Mouse (Mus musculus): Measurements from ENCODE around the gene Clp1. TPM values are rescaled to one million over a fixed set of nuclear protein-coding genes. Genes with fewer than 3 reads are reported as not detected.

Gene Clp1
- polyA plus RNA-seq (2015; fragmentation: Nextera tagmentation; extraction: Ambion mirVana) = 16.4 and 18.5 TPM in 2 replicates

GRCm38 (mm10) chr2:84727172-84727858 is at the start of gene Clp1:
Clp1 (minus strand) TSS chr2:84727350.
- peak; percentile 97 for ATAC-seq (ENCODE audit: extremely low read depth, insufficient number of reproducible peaks, low FRiP score, low TSS enrichment)
- peak within 1 kb of the TSS; percentile 72 for H3K4me3 ChIP-seq
- peaks cover 30% of the 10 kb centered on the region for H3K36me3 ChIP-seq
- H3K27ac ChIP-seq (replicated peaks) = peak within 1 kb of the TSS; percentile 88
- no peaks in the 10 kb centered on the region for H3K9me3 ChIP-seq
- H3K9ac ChIP-seq = peak within 1 kb of the TSS; percentile 86
- H3K27me3 ChIP-seq (replicated peaks) = no peaks in the 10 kb centered on the region
- H3K4me1 ChIP-seq = peaks cover 24% of the 10 kb centered on the region
- under 1% methylated on average over 39 of the region's 39 CpGs for WGBS
- H3K4me2 ChIP-seq = peak within 1 kb of the TSS; percentile 86

- 78% methylated on average over 6 of the region's 6 CpGs for WGBS
- no peak overlapping the region for H3K4me2 ChIP-seq
- ATAC-seq (ENCODE audit: extremely low read depth, insufficient number of reproducible peaks, low FRiP score, low TSS enrichment) = no peak
Measured at GRCm38 (mm10) chr2:84775665-84776064, 48.5 kb upstream of the Clp1 start.

DNA sequence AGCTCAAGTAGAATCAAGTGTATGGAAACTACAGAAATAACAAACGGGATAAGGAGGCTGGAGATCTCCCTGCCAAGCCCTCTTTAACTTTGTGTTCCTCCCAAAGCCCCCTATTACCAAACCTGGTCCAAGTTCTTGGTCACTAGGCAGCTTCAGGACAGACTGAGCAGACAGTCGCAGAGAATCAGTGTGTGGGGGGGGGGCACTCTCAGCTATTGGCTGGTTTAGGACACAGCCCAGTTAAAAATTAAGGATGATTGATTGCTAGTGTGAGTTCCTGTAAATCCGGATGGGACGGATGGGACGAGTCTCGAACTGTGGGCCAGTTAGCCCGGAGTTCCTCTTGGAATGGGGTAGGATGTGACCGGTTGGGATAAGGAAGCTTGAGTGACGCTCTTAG is 48.1 kb upstream of the Clp1 start, which contains the start of gene Serping1:
Gene Serping1 (minus strand): TSS at position 204 of the 400 bp plus-strand sequence.
- H3K36me3 ChIP-seq = no peaks in the 10 kb centered on the region
- H3K27ac ChIP-seq (replicated peaks) = peak within 1 kb of the TSS; percentile 30
- peak within 1 kb of the TSS; percentile 38 for H3K4me3 ChIP-seq
- WGBS = 63% methylated on average over 9 of the region's 9 CpGs
- H3K27me3 ChIP-seq (replicated peaks) = peaks cover 5% of the 10 kb centered on the region; the same call in 1 of the 2 replicates
- ATAC-seq (ENCODE audit: extremely low read depth, insufficient number of reproducible peaks, low FRiP score, low TSS enrichment) = no peak
- H3K4me1 ChIP-seq = peaks cover 14% of the 10 kb centered on the region
- peak within 1 kb of the TSS; percentile 80 for H3K9ac ChIP-seq
- H3K9me3 ChIP-seq = no peaks in the 10 kb centered on the region
- peak within 1 kb of the TSS; percentile 70 for H3K4me2 ChIP-seq

More at GRCm38 (mm10) chr2:84775665-84776064, 48.5 kb upstream of the Clp1 start:
- H3K27ac ChIP-seq (replicated peaks) = no peak overlapping the region
- no peaks in the 10 kb centered on the region for H3K9me3 ChIP-seq
- H3K36me3 ChIP-seq = no peaks in the 10 kb centered on the region
- peaks cover 14% of the 10 kb centered on the region for H3K4me1 ChIP-seq
- H3K27me3 ChIP-seq (replicated peaks) = peaks cover 5% of the 10 kb centered on the region; the same call in 1 of the 2 replicates
- no peak overlapping the region for H3K9ac ChIP-seq
- no peak overlapping the region for H3K4me3 ChIP-seq

GRCm38 (mm10) chr2:84774751-84775150 is 47.6 kb upstream of the Clp1 start:
- Histone ChIP-seq H3K4me3 (peak overlapping the region; percentile 38), H3K4me1 (peaks cover 14% of the 10 kb centered on the region), H3K9me3 (no peaks in the 10 kb centered on the region), H3K9ac (peak overlapping the region; percentile 80), H3K4me2 (peak overlapping the region; percentile 70), H3K27ac (replicated peaks) (peak overlapping the region; percentile 30), H3K27me3 (replicated peaks) (peaks cover 5% of the 10 kb centered on the region; the same call in 1 of the 2 replicates), H3K36me3 (no peaks in the 10 kb centered on the region)
- ATAC-seq (ENCODE audit: extremely low read depth, insufficient number of reproducible peaks, low FRiP score, low TSS enrichment) = peak; percentile 67; the same call in 1 of the 2 replicates
- 3% methylated on average over 14 of the region's 15 CpGs for WGBS

DNA sequence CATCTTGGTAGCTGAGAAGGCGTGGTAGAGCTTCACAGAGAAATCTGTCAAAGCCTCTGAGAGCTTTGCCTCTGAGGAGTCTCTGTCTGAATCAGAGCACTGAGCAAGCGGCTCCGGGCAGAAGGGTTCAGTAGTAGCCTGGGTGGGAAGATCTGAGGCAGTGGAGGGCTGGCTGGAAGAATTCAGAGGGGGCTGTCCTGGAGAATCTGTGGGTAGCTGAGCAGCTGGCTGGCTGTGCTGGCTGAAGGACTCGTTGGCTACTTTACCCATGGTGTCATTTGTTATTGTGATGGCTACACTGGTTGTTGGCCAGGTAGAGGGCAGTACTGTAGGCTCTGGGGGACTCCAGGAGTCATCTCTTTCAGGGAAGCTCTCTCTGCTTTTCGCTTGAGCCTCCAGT is 46.0 kb upstream of the Clp1 start:
- Histone ChIP-seq H3K9ac (no peak overlapping the region), H3K4me2 (peak overlapping the region; percentile 70; the same call in 1 of the 2 replicates)

DNA sequence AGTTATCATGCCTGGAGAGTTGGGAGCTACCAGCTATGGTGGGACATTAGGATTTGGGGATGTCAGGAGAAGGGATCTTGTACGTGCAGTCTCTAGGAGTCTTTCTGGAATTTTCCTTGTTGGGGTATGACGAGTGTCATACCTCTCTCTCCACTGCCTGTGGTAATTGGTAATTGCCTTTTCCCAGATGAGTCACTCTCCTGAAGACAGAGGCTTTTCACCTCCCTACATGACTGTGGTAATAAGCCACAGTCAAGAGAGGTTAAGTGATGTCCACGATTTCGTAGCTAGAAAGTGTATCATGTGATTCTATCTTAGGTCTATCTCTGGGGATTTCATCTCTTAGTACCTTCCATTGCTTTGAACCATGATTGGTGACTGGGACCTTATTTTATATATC is 45.3 kb upstream of the Clp1 start:
- H3K9ac ChIP-seq = no peak overlapping the region
- no peak overlapping the region for H3K4me2 ChIP-seq
- H3K4me1 ChIP-seq = peaks cover 10% of the 10 kb centered on the region
- no peaks in the 10 kb centered on the region for H3K9me3 ChIP-seq
- 82% methylated on average over 4 of the region's 4 CpGs for WGBS
- no peak for ATAC-seq (ENCODE audit: extremely low read depth, insufficient number of reproducible peaks, low FRiP score, low TSS enrichment)
- H3K36me3 ChIP-seq = peaks cover 5% of the 10 kb centered on the region
- H3K27ac ChIP-seq (replicated peaks) = no peak overlapping the region
- H3K27me3 ChIP-seq (replicated peaks) = peaks cover 10% of the 10 kb centered on the region; the same call in 1 of the 2 replicates
- no peak overlapping the region for H3K4me3 ChIP-seq

More for the DNA sequence above, 46.0 kb upstream of the Clp1 start:
- no peak for ATAC-seq (ENCODE audit: extremely low read depth, insufficient number of reproducible peaks, low FRiP score, low TSS enrichment)
- Histone ChIP-seq H3K4me1 (peaks cover 10% of the 10 kb centered on the region), H3K9me3 (no peaks in the 10 kb centered on the region), H3K27ac (replicated peaks) (no peak overlapping the region), H3K36me3 (peaks cover 5% of the 10 kb centered on the region), H3K4me3 (no peak overlapping the region), H3K27me3 (replicated peaks) (peaks cover 10% of the 10 kb centered on the region; the same call in 1 of the 2 replicates)
- 76% methylated on average over 5 of the region's 5 CpGs for WGBS

GRCm38 (mm10) chr2:84770501-84770900 is 43.4 kb upstream of the Clp1 start:
- Histone ChIP-seq H3K9ac (no peak overlapping the region), H3K9me3 (no peaks in the 10 kb centered on the region), H3K36me3 (peaks cover 8% of the 10 kb centered on the region), H3K27me3 (replicated peaks) (peaks cover 10% of the 10 kb centered on the region; the same call in 1 of the 2 replicates), H3K4me2 (no peak overlapping the region), H3K27ac (replicated peaks) (no peak overlapping the region), H3K4me1 (peaks cover 10% of the 10 kb centered on the region), H3K4me3 (no peak overlapping the region)
- ATAC-seq (ENCODE audit: extremely low read depth, insufficient number of reproducible peaks, low FRiP score, low TSS enrichment) = no peak
- WGBS = 71% methylated on average over 6 of the region's 6 CpGs

DNA sequence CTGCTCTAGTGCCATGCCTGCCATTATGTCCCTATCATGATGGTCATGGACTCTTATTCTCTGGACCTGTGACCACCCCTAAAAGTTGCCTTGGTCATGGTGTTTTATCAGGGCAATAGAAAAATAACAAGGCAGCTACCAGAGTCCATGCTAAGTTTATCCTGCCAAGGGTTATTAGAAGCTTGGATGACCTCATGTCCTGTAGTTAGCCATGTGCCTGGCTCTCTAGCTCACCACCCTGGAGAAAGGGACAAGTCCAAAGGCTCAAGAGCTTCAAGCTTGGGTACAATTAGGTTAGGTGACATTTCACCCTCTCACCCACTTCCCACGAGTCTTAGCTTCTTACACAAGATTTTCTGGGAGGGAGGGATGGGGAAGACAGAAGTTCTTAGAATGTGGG is 35.7 kb upstream of the Clp1 start:
- Histone ChIP-seq H3K9me3 (no peaks in the 10 kb centered on the region), H3K27ac (replicated peaks) (no peak overlapping the region), H3K27me3 (replicated peaks) (no peaks in the 10 kb centered on the region; the same call in 1 of the 2 replicates), H3K9ac (no peak overlapping the region), H3K4me1 (no peaks in the 10 kb centered on the region), H3K36me3 (peaks cover 6% of the 10 kb centered on the region; the same call in 1 of the 2 replicates), H3K4me3 (no peak overlapping the region), H3K4me2 (no peak overlapping the region)
- ATAC-seq (ENCODE audit: extremely low read depth, insufficient number of reproducible peaks, low FRiP score, low TSS enrichment) = no peak
- 33% methylated on average over 1 of the region's 1 CpGs for WGBS

GRCm38 (mm10) chr2:84762295-84762694 is 35.1 kb upstream of the Clp1 start:
- Histone ChIP-seq H3K4me2 (no peak overlapping the region), H3K27ac (replicated peaks) (no peak overlapping the region), H3K4me1 (no peaks in the 10 kb centered on the region), H3K4me3 (no peak overlapping the region), H3K36me3 (peaks cover 6% of the 10 kb centered on the region; the same call in 1 of the 2 replicates), H3K27me3 (replicated peaks) (no peaks in the 10 kb centered on the region; the same call in 1 of the 2 replicates), H3K9me3 (no peaks in the 10 kb centered on the region), H3K9ac (no peak overlapping the region)
- no peak for ATAC-seq (ENCODE audit: extremely low read depth, insufficient number of reproducible peaks, low FRiP score, low TSS enrichment)
- 59% methylated on average over 4 of the region's 4 CpGs for WGBS

- Histone ChIP-seq H3K27me3 (replicated peaks) (no peaks in the 10 kb centered on the region; the same call in 1 of the 2 replicates), H3K4me3 (no peak overlapping the region), H3K27ac (replicated peaks) (no peak overlapping the region), H3K36me3 (peaks cover 6% of the 10 kb centered on the region; the same call in 1 of the 2 replicates), H3K9ac (no peak overlapping the region), H3K4me1 (no peaks in the 10 kb centered on the region), H3K9me3 (no peaks in the 10 kb centered on the region), H3K4me2 (no peak overlapping the region)
- WGBS = 73% methylated on average over 1 of the region's 1 CpGs
- no peak for ATAC-seq (ENCODE audit: extremely low read depth, insufficient number of reproducible peaks, low FRiP score, low TSS enrichment)
Measured at GRCm38 (mm10) chr2:84761840-84762239, 34.7 kb upstream of the Clp1 start.

GRCm38 (mm10) chr2:84761309-84761708 is 34.2 kb upstream of the Clp1 start:
- no peaks in the 10 kb centered on the region for H3K9me3 ChIP-seq
- no peak overlapping the region for H3K27ac ChIP-seq (replicated peaks)
- ATAC-seq (ENCODE audit: extremely low read depth, insufficient number of reproducible peaks, low FRiP score, low TSS enrichment) = no peak
- 68% methylated on average over 3 of the region's 3 CpGs for WGBS
- no peaks in the 10 kb centered on the region for H3K4me1 ChIP-seq
- no peak overlapping the region for H3K4me2 ChIP-seq
- peaks cover 5% of the 10 kb centered on the region; the same call in 1 of the 2 replicates for H3K36me3 ChIP-seq
- no peaks in the 10 kb centered on the region; the same call in 1 of the 2 replicates for H3K27me3 ChIP-seq (replicated peaks)
- H3K4me3 ChIP-seq = no peak overlapping the region
- H3K9ac ChIP-seq = no peak overlapping the region
